Comparison of ENCODE assay signal across 29 mouse cellular contexts in genomic region chr8:87214962-87215361, GRCm38 (mm10).
DNase-seq lines count a peak whose midpoint lies in the region; ATAC-seq and TF ChIP-seq lines count a peak whose summit lies in the region.
"Had no signal": no experiment of that assay in that cellular context is flagged by ENCODE, and none has a peak within 500 bp of the region (broad histone marks: within the 10 kb centered on the region; RNA-seq: fewer than 3 reads in every experiment).

No protein-coding gene starts in this region.

- TF ChIP-seq POLR2A in brain, embryonic 14.5 days (IDR thresholded peaks at IDR 0.05; ENCODE audit: borderline replicate concordance, extremely low read depth, insufficient read depth, insufficient read length, poor library complexity, severe bottlenecking) = no peak
- TF ChIP-seq POLR2A in kidney, adult 2 months (IDR thresholded peaks at IDR 0.05; ENCODE audit: low read depth, low read length) = no peak

- no peak for TF ChIP-seq CTCF in brain, embryonic 14.5 days (IDR thresholded peaks at IDR 0.05; ENCODE audit: borderline replicate concordance, extremely low read depth, insufficient read depth, insufficient read length)
- TF ChIP-seq CTCF in midbrain, postnatal 0 days (IDR thresholded peaks at IDR 0.05) = no peak
- TF ChIP-seq CTCF in kidney, adult 2 months (conservative IDR thresholded peaks at IDR 0.05; ENCODE audit: insufficient read depth, insufficient read length, low read depth, low read length) = no peak

- no peaks in the 10 kb centered on the region for H3K27me3 ChIP-seq in midbrain, embryonic 11.5 days (ENCODE audit: control insufficient read depth, insufficient read depth, low read length)
- H3K27me3 ChIP-seq in midbrain, embryonic 13.5 days = peaks cover 21% of the 10 kb centered on the region
- H3K27me3 ChIP-seq in limb, embryonic 13.5 days = peaks cover 40% of the 10 kb centered on the region
- H3K27me3 ChIP-seq in midbrain, postnatal 0 days (ENCODE audit: insufficient read depth, low read length) = no peaks in the 10 kb centered on the region
- no peaks in the 10 kb centered on the region; the same call in 1 of the 2 replicates for H3K27me3 ChIP-seq in kidney, adult 2 months (replicated peaks; ENCODE audit: control insufficient read depth, insufficient read depth, low read length)
- peaks cover 11% of the 10 kb centered on the region for H3K27me3 ChIP-seq in heart, embryonic 11.5 days (ENCODE audit: control insufficient read depth, insufficient read depth, low read length)

- peak; percentile 69 for DNase-seq in midbrain, embryonic 11.5 days (ENCODE audit: low spot score, missing footprints)
- DNase-seq in brain, embryonic 14.5 days (ENCODE audit: low read depth) = peak; percentile 53
- DNase-seq in midbrain, postnatal 0 days (ENCODE audit: low spot score) = no peak
- no peak for DNase-seq in kidney, adult 2 months
- DNase-seq: adrenal gland, postnatal 10 days; adrenal gland, postnatal 36 days; B cell, adult 2 months; cerebellum, adult 11 months; cerebellum, adult 2 months; cerebellum, adult 9-11 months; cerebellum, postnatal 25 days; embryo, embryonic 11 days; forebrain, postnatal 0 days; gastrocnemius, adult 2 months; gastrocnemius, postnatal 14 days; heart, adult 11 months; heart, postnatal 10 days; heart, postnatal 36 days had no signal

- 61% methylated on average over 10 of the region's 10 CpGs for WGBS in midbrain, embryonic 11.5 days
- 36% methylated on average over 10 of the region's 10 CpGs for WGBS in midbrain, embryonic 13.5 days
- WGBS in limb, embryonic 13.5 days = 28% methylated on average over 10 of the region's 10 CpGs
- 27% methylated on average over 10 of the region's 10 CpGs for WGBS in midbrain, postnatal 0 days
- 82% methylated on average over 10 of the region's 10 CpGs for WGBS in kidney, adult 2 months
- 80% methylated on average over 10 of the region's 10 CpGs for WGBS in heart, embryonic 11.5 days (ENCODE audit: insufficient replicate concordance)

- H3K4me1 ChIP-seq in midbrain, embryonic 11.5 days (ENCODE audit: control insufficient read depth, insufficient read depth, low read length) = no peaks in the 10 kb centered on the region; the same call in 1 of the 2 replicates
- peaks cover 25% of the 10 kb centered on the region for H3K4me1 ChIP-seq in midbrain, embryonic 13.5 days (replicated peaks)
- peaks cover 16% of the 10 kb centered on the region; the same call in 1 of the 2 replicates for H3K4me1 ChIP-seq in limb, embryonic 13.5 days
- no peaks in the 10 kb centered on the region; the same call in 1 of the 2 replicates for H3K4me1 ChIP-seq in midbrain, postnatal 0 days (ENCODE audit: insufficient read depth, low read length)
- H3K4me1 ChIP-seq in kidney, adult 2 months (ENCODE audit: control insufficient read depth, insufficient read depth, low read length) = no peaks in the 10 kb centered on the region
- no peaks in the 10 kb centered on the region for H3K4me1 ChIP-seq in heart, embryonic 11.5 days (ENCODE audit: control insufficient read depth, insufficient read depth, low read length)
- H3K4me1 ChIP-seq: heart, embryonic 12.5 days; heart, embryonic 15.5 days had no signal

- H3K9ac ChIP-seq in midbrain, embryonic 11.5 days (ENCODE audit: low read length) = no peak overlapping the region
- no peak overlapping the region for H3K9ac ChIP-seq in midbrain, embryonic 13.5 days (replicated peaks)
- H3K9ac ChIP-seq in limb, embryonic 13.5 days = no peak overlapping the region
- no peak overlapping the region for H3K9ac ChIP-seq in midbrain, postnatal 0 days (replicated peaks; ENCODE audit: low read length, poor library complexity, severe bottlenecking)
- no peak overlapping the region for H3K9ac ChIP-seq in heart, embryonic 11.5 days (ENCODE audit: low read depth, low read length)
- H3K9ac ChIP-seq: forebrain, embryonic 13.5 days; forebrain, postnatal 0 days; heart, embryonic 12.5 days; heart, embryonic 15.5 days; hindbrain, embryonic 14.5 days had no signal

- no peak overlapping the region for H3K4me3 ChIP-seq in midbrain, embryonic 11.5 days (ENCODE audit: low read depth, low read length)
- H3K4me3 ChIP-seq in midbrain, embryonic 13.5 days (replicated peaks) = no peak overlapping the region
- H3K4me3 ChIP-seq in limb, embryonic 13.5 days = no peak overlapping the region
- no peak overlapping the region for H3K4me3 ChIP-seq in midbrain, postnatal 0 days (ENCODE audit: low read depth, low read length)
- no peak overlapping the region for H3K4me3 ChIP-seq in kidney, adult 2 months (ENCODE audit: insufficient read depth, low read depth, low read length)
- H3K4me3 ChIP-seq in heart, embryonic 11.5 days (ENCODE audit: low read depth, low read length) = no peak overlapping the region
- H3K4me3 ChIP-seq: forebrain, embryonic 10.5 days; forebrain, embryonic 13.5 days; gastrocnemius, adult 2 months; heart, embryonic 12.5 days; heart, embryonic 15.5 days; hindbrain, embryonic 10.5 days had no signal

- no peaks in the 10 kb centered on the region for H3K36me3 ChIP-seq in midbrain, embryonic 11.5 days (ENCODE audit: control insufficient read depth, insufficient read depth, low read length)
- H3K36me3 ChIP-seq in midbrain, embryonic 13.5 days = no peaks in the 10 kb centered on the region
- H3K36me3 ChIP-seq in limb, embryonic 13.5 days = no peaks in the 10 kb centered on the region
- H3K36me3 ChIP-seq in midbrain, postnatal 0 days (ENCODE audit: insufficient read depth, low read length) = no peaks in the 10 kb centered on the region
- no peaks in the 10 kb centered on the region for H3K36me3 ChIP-seq in kidney, adult 2 months (ENCODE audit: control insufficient read depth, insufficient read depth, low read length)
- no peaks in the 10 kb centered on the region for H3K36me3 ChIP-seq in heart, embryonic 11.5 days (ENCODE audit: control insufficient read depth, insufficient read depth, low read length)
- H3K36me3 ChIP-seq: forebrain, embryonic 10.5 days; G1E; heart, embryonic 12.5 days; heart, embryonic 15.5 days; hindbrain, embryonic 10.5 days had no signal

- ATAC-seq in midbrain, embryonic 11.5 days (ENCODE audit: low FRiP score) = no peak
- no peak for ATAC-seq in midbrain, embryonic 13.5 days
- no peak for ATAC-seq in limb, embryonic 13.5 days (ENCODE audit: low FRiP score, low read depth)
- no peak for ATAC-seq in midbrain, postnatal 0 days (ENCODE audit: low FRiP score)
- ATAC-seq in heart, embryonic 11.5 days (replicated peaks; ENCODE audit: insufficient number of reproducible peaks, low FRiP score, low TSS enrichment) = no peak
- ATAC-seq: forebrain, embryonic 13.5 days; forebrain, postnatal 0 days; Patski had no signal

- H3K9me3 ChIP-seq in midbrain, embryonic 11.5 days (ENCODE audit: control insufficient read depth, low read length) = no peaks in the 10 kb centered on the region
- no peaks in the 10 kb centered on the region for H3K9me3 ChIP-seq in midbrain, embryonic 13.5 days
- H3K9me3 ChIP-seq in limb, embryonic 13.5 days = no peaks in the 10 kb centered on the region
- no peaks in the 10 kb centered on the region for H3K9me3 ChIP-seq in midbrain, postnatal 0 days (ENCODE audit: low read length)
- no peaks in the 10 kb centered on the region for H3K9me3 ChIP-seq in heart, embryonic 11.5 days (replicated peaks; ENCODE audit: control insufficient read depth, low read length)
- H3K9me3 ChIP-seq: forebrain, embryonic 10.5 days; forebrain, embryonic 13.5 days; heart, embryonic 12.5 days; heart, embryonic 15.5 days; hindbrain, embryonic 10.5 days had no signal

- no peak overlapping the region for H3K27ac ChIP-seq in midbrain, embryonic 11.5 days (ENCODE audit: low read depth, low read length)
- no peak overlapping the region for H3K27ac ChIP-seq in midbrain, embryonic 13.5 days
- H3K27ac ChIP-seq in limb, embryonic 13.5 days = no peak overlapping the region
- H3K27ac ChIP-seq in midbrain, postnatal 0 days (ENCODE audit: low read depth, low read length) = no peak overlapping the region
- H3K27ac ChIP-seq in kidney, adult 2 months (ENCODE audit: insufficient read depth, low read depth, low read length) = no peak overlapping the region
- H3K27ac ChIP-seq in heart, embryonic 11.5 days (ENCODE audit: low read depth, low read length) = no peak overlapping the region
- H3K27ac ChIP-seq: forebrain, embryonic 10.5 days; forebrain, embryonic 13.5 days; gastrocnemius, adult 2 months; heart, embryonic 15.5 days; hindbrain, embryonic 10.5 days; hindbrain, embryonic 14.5 days had no signal

- H3K4me2 ChIP-seq in midbrain, embryonic 11.5 days = no peak overlapping the region
- no peak overlapping the region for H3K4me2 ChIP-seq in midbrain, embryonic 13.5 days (replicated peaks)
- 0 out of 2 replicates have a peak overlapping the region, but pooled peaks have one; percentile 9 for H3K4me2 ChIP-seq in limb, embryonic 13.5 days (replicated peaks)
- peak overlapping the region; percentile 10; the same call in 1 of the 2 replicates for H3K4me2 ChIP-seq in midbrain, postnatal 0 days (ENCODE audit: low read depth, low read length, poor library complexity, severe bottlenecking)
- no peak overlapping the region for H3K4me2 ChIP-seq in heart, embryonic 11.5 days
- H3K4me2 ChIP-seq: forebrain, embryonic 13.5 days; heart, embryonic 12.5 days; heart, embryonic 15.5 days; hindbrain, embryonic 14.5 days had no signal

Comparison
In these comparisons a context has a peak if more than half of its experiments do, and no peak if none do; other contexts are left out.
1. DNase-seq: peak in midbrain, embryonic 11.5 days (single experiment) and brain, embryonic 14.5 days (single experiment); none in midbrain, postnatal 0 days (single experiment) and kidney, adult 2 months (single experiment).
2. H3K4me2 ChIP-seq: peak in limb, embryonic 13.5 days (single experiment) and midbrain, postnatal 0 days (single experiment); none in midbrain, embryonic 11.5 days (single experiment), midbrain, embryonic 13.5 days (single experiment) and heart, embryonic 11.5 days (single experiment).